Mouse (Mus musculus) liver, embryonic 14.5 days (tissue): ENCODE results near the gene Chic2. TPM values are rescaled to one million over a fixed set of nuclear protein-coding genes. Genes with fewer than 3 reads are reported as not detected.

Experiments used
- ATAC-seq: fragments of 200-750 bp; cut with Nextera tagmentation; 2 replicates; pipeline ENCODE4 v1.8.0; 2017; ENCODE audit warnings: moderate number of reproducible peaks, mild to moderate bottlenecking, moderate library complexity; ENCODE audit not compliant: insufficient read depth
- DNase-seq, 3 experiments: peaks; one replicate each; pipeline ENCODE4 v3.0.0-alpha.2; 2012 to 2013; ENCODE audit warnings: low read depth in 3 of 3, low spot score in 3 of 3
- H3K27ac ChIP-seq: fragments of 300-500 bp; sonication (generic); 2 replicates; pipeline ENCODE4 v1.5.1; 2014; ENCODE audit warnings: moderate library complexity, mild to moderate bottlenecking, control low read depth, inconsistent platforms
- H3K27me3 ChIP-seq: fragments of 300-500 bp; sonication (generic); 2 replicates; pipeline ENCODE4 v1.6.1; 2014; ENCODE audit warnings: mild to moderate bottlenecking, low read length, moderate library complexity; ENCODE audit not compliant: control insufficient read depth, insufficient read depth
- H3K36me3 ChIP-seq: fragments of 300-500 bp; sonication (generic); replicated peaks from 2 replicates; pipeline ENCODE4 v1.6.1; 2014; ENCODE audit warnings: low read depth; ENCODE audit not compliant: control insufficient read depth, insufficient read depth
- H3K4me1 ChIP-seq, 2 experiments: fragments of 200-500 bp in 1 of 2; fragments of 300-500 bp in 1 of 2; sonication (generic) in 1 of 2; replicated peaks; 2 replicates each; pipeline ENCODE4 v1.6.1; 2012 to 2014; ENCODE audit warnings: antibody characterized with exemption in 1 of 2, inconsistent platforms in 1 of 2, low read length in 1 of 2; ENCODE audit not compliant: control insufficient read depth in 2 of 2, insufficient read depth in 2 of 2
- H3K4me2 ChIP-seq: fragments of 300-500 bp; sonication (generic); 2 replicates; pipeline ENCODE4 v1.6.1; 2014; ENCODE audit warnings: low read depth, mild to moderate bottlenecking, control low read depth, moderate library complexity
- H3K4me3 ChIP-seq, 2 experiments: fragments of 200-500 bp in 1 of 2; fragments of 300-500 bp in 1 of 2; sonication (generic) in 1 of 2; 2 replicates each; pipeline ENCODE4 v1.5.1; 2012 to 2014; ENCODE audit warnings: low read depth in 2 of 2, low read length in 2 of 2, mild to moderate bottlenecking in 2 of 2, control low read depth in 1 of 2, inconsistent platforms in 1 of 2, moderate library complexity in 1 of 2; ENCODE audit not compliant: insufficient read depth in 1 of 2
- H3K9ac ChIP-seq: fragments of 300-500 bp; sonication (generic); replicated peaks from 2 replicates; pipeline ENCODE4 v1.6.1; 2014; ENCODE audit warnings: mild to moderate bottlenecking, control low read depth, moderate library complexity
- H3K9me3 ChIP-seq: fragments of 300-500 bp; sonication (generic); 2 replicates; pipeline ENCODE4 v1.6.1; 2016; ENCODE audit warnings: low read length, mixed read lengths; ENCODE audit not compliant: control insufficient read depth
- CTCF ChIP-seq: IDR thresholded peaks from 2 replicates; pipeline ENCODE4 v1.5.1; 2016; ENCODE audit warnings: antibody characterized with exemption, low read depth, control low read depth
- EP300 ChIP-seq: IDR thresholded peaks from 2 replicates; pipeline ENCODE4 v1.6.1; 2016; ENCODE audit warnings: antibody characterized with exemption, low read depth
- WGBS: fragments of 180-500 bp; shearing (Covaris S2); extraction: QIAGEN DNeasy Blood & Tissue Kit; methylation state at CpG from one replicate; pipeline ENCODE4 v1.1.7; 2014; ENCODE audit not compliant: insufficient replicate concordance; 5-methylcytosine and 5-hydroxymethylcytosine counted together
- polyA plus RNA-seq, 2 experiments: library from polyadenylated mRNA; depleted of rRNA in 1 of 2; stranded (reverse) in 1 of 2; unstranded in 1 of 2; fragments of >200 nt; fragmentation: Nextera tagmentation in 1 of 2; extraction: Ambion mirVana in 1 of 2; gene quantifications; 2 replicates each; pipeline versions ENCODE4 v1.2.1 to v1.2.3; 2012 to 2014

Gene Chic2
- polyA plus RNA-seq, 2 experiments = 10.5 to 19.3 TPM

GRCm38 (mm10) chr5:74998716-74999512 is 45.7 kb downstream of the Chic2 start:
- H3K4me1 ChIP-seq = no peaks in the 10 kb centered on the region
- H3K9ac ChIP-seq = no peak overlapping the region
- no peaks in the 10 kb centered on the region; the same call in 1 of the 2 replicates for H3K36me3 ChIP-seq
- ATAC-seq = no peak
- no peak for DNase-seq
- no peaks in the 10 kb centered on the region for H3K9me3 ChIP-seq
- no peak overlapping the region for H3K27ac ChIP-seq
- 82% methylated on average over 12 of the region's 12 CpGs for WGBS
- H3K27me3 ChIP-seq = no peaks in the 10 kb centered on the region
- H3K4me3 ChIP-seq = no peak overlapping the region
- no peak overlapping the region for H3K4me2 ChIP-seq
- TF ChIP-seq EP300 (no peak), CTCF (no peak)

GRCm38 (mm10) chr5:74994947-74995346 is 49.6 kb downstream of the Chic2 start:
- Histone ChIP-seq H3K27me3 (no peaks in the 10 kb centered on the region), H3K4me3 (no peak overlapping the region), H3K4me1 (no peaks in the 10 kb centered on the region), H3K27ac (no peak overlapping the region), H3K4me2 (no peak overlapping the region), H3K9ac (no peak overlapping the region), H3K36me3 (no peaks in the 10 kb centered on the region; the same call in 1 of the 2 replicates), H3K9me3 (no peaks in the 10 kb centered on the region)
- DNase-seq (no peak), ATAC-seq (no peak)
- no peak for TF ChIP-seq EP300
- TF ChIP-seq CTCF = no peak
- WGBS = 76% methylated on average over 8 of the region's 8 CpGs

- no peaks in the 10 kb centered on the region for H3K36me3 ChIP-seq
- H3K27ac ChIP-seq = no peak overlapping the region
- 64% methylated on average over 5 of the region's 5 CpGs for WGBS
- no peak for DNase-seq
- no peaks in the 10 kb centered on the region for H3K4me1 ChIP-seq
- ATAC-seq = no peak
- H3K9ac ChIP-seq = no peak overlapping the region
- TF ChIP-seq EP300 = no peak
- no peak for TF ChIP-seq CTCF
- H3K4me2 ChIP-seq = no peak overlapping the region
- no peaks in the 10 kb centered on the region for H3K27me3 ChIP-seq
- no peak overlapping the region for H3K4me3 ChIP-seq
- H3K9me3 ChIP-seq = no peaks in the 10 kb centered on the region
Observed at GRCm38 (mm10) chr5:74984101-74984500, 60.5 kb downstream of the Chic2 start.

GRCm38 (mm10) chr5:74980574-74980973 is 64.0 kb downstream of the Chic2 start:
- TF ChIP-seq CTCF (no peak), EP300 (no peak)
- no peak for ATAC-seq

GRCm38 (mm10) chr5:74980154-74980553 is 64.4 kb downstream of the Chic2 start:
- Histone ChIP-seq H3K9me3 (no peaks in the 10 kb centered on the region), H3K4me2 (no peak overlapping the region), H3K9ac (no peak overlapping the region), H3K4me1 (no peaks in the 10 kb centered on the region), H3K27ac (no peak overlapping the region), H3K36me3 (no peaks in the 10 kb centered on the region), H3K4me3 (no peak overlapping the region), H3K27me3 (no peaks in the 10 kb centered on the region)
- WGBS = 22% methylated on average over 7 of the region's 7 CpGs
- ATAC-seq = no peak
- TF ChIP-seq EP300 (no peak), CTCF (no peak)
- DNase-seq = no peak

More at GRCm38 (mm10) chr5:74980574-74980973, 64.0 kb downstream of the Chic2 start:
- 59% methylated on average over 4 of the region's 4 CpGs for WGBS
- Histone ChIP-seq H3K4me1 (no peaks in the 10 kb centered on the region), H3K27me3 (no peaks in the 10 kb centered on the region), H3K4me3 (no peak overlapping the region), H3K27ac (no peak overlapping the region), H3K4me2 (no peak overlapping the region), H3K9me3 (no peaks in the 10 kb centered on the region), H3K9ac (no peak overlapping the region), H3K36me3 (no peaks in the 10 kb centered on the region)
- DNase-seq = no peak
